Mouse (Mus musculus): ENCODE results near the gene Hdac9. TPM values are rescaled to one million over a fixed set of nuclear protein-coding genes. Genes with fewer than 3 reads are reported as not detected.
"Not testable (repeated sequence)": the region's sequence is repeated elsewhere in the genome, so short reads cannot be mapped to it uniquely, and the experiment has no call there.

Gene Hdac9
- total RNA-seq, 2 experiments from 2014 or later, result 55.4 to 55.6 TPM

DNA sequence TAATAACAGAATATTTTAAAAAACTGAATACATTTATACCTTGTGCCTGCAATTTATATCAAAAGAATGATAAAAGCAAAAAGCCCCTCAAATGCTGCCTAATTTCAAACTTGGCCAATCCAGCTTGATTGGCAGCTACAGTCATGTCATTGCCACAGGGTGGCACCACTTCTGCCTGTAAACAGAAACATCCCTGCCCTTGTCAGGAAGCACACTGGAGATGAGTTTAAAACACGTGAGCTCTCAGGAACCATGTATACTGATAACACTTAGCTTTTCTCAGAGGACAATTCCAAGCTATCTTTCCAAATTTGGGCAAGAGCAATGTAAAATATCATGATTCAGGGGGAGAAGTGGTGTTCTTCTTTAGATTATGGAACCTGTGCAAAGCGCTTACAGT lies 465.7 kb downstream of the Hdac9 start:
- peak in 1 of 2 experiments; percentile 28 for DNase-seq (ENCODE audit: low spot score in 2 of 2)
- intact Hi-C loops (cut with DNase I), result loop anchor here (5.0 kb wide), 1 partner anchor 201 kb away; no protein-coding TSS in a partner anchor

DNA sequence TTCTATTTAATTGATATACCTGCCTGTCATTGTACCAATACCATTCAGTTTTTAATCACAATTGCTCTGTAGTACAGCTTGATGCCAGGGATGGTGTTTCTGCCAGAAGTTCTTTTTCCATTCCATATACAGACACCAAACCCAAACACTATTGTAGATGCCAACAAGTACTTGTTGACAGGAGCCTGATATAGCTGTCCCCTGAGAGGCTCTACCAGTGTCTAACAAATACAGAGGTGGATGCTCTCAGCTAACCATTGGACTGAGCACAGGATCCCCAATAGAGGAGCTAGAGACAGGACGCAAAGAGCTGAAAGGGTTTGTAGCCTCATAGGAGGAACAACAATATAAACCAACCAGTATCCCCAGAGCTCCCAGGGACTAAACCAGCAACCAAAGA lies 472.2 kb downstream of the Hdac9 start:
- intact Hi-C loops (cut with DNase I), result not testable (repeated sequence)

DNA sequence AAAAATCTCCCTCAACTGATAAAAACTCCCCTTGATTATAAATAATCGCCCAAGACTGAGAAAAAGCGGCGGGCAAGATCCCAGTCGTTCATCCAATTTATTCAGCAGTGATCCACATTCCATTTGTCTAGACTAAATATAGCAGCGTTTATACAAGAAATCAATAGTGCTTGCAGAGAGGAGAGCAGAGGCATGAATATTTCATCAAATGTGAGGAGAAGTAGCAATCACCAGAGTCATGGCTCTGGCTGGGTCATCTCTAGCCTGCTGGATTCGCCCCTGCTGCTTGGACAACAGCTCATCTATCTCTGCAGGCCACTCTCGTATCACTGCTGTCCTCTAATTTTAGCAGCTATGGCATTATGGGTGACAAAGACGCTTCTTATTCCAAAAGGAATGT lies 476.0 kb downstream of the Hdac9 start:
- DNase-seq (ENCODE audit: low spot score in 2 of 2), result no peak
- intact Hi-C loops (cut with DNase I), result no loop called here

More for the DNA sequence above, 472.2 kb downstream of the Hdac9 start:
- not testable (repeated sequence) for DNase-seq (ENCODE audit: low spot score in 2 of 2)

DNA sequence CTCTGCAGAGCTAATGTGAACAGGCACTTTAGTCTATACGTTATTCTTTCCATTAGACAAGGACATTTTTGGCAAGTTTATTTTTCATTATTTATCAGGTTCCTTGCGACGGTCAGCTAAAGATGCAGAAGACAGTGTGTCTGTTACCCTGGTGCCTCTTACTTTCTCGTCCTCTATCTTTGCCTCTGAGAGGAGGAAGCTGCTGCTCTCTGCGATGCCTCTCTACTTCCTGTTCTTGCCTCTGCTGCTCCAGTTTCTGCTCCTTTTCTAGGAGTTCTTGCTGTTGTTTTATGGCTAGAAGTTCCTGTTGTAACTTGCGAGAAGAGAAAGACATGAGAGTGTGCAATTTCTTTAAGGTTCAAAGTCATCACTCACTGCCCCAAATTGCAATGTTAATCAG lies 484.0 kb downstream of the Hdac9 start:
- DNase-seq (ENCODE audit: low spot score in 2 of 2), result no peak
- intact Hi-C loops (cut with DNase I), result loop anchor here (5.0 to 10.0 kb wide), 2 partner anchors 224 to 948 kb away; no protein-coding TSS in a partner anchor

DNA sequence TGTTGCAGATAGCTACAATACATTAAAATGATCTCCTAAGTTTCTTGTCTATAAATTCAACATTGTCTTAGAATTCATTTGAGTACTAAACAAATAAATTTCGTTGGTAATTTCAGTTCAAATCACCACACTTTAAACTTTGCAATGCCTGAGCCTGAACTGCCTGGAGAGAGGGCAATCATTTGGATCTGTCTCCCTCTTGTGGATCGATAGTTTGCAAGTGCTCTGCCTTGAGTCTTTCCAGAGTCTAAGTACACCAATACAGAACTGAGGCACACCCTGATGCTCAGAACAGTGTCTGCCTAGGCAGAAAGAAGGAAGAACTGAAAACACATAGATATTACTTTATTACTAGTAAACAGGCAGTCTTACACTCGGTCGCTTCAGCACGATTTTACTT lies 484.4 kb downstream of the Hdac9 start:
- intact Hi-C loops (cut with DNase I), result loop anchor here (5.0 to 10.0 kb wide), 2 partner anchors 225 to 948 kb away; no protein-coding TSS in a partner anchor
- peak; percentile 27 to 57 for DNase-seq (ENCODE audit: low spot score in 2 of 2)

DNA sequence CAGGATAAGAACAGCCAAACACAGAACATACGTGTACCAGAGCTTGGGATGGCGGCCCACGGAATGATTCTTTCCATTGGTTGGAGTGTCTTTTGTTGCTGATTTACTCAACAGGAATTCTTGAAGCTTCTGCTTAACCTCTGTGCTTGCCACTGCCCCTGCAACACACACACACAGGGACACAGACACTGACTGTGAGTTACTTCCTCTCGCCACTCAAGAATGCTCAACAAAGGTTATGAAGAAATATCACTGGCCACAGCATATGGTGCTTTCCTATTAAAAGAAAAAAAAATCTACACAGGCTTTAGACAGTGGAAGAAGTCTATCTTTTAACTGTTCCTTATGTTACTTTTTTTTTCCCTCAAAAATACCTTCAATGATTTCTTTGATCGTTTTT lies 485.1 kb downstream of the Hdac9 start:
- intact Hi-C loops (cut with DNase I), result loop anchor here (5.0 to 10.0 kb wide), 2 partner anchors 225 to 947 kb away; no protein-coding TSS in a partner anchor
- DNase-seq (ENCODE audit: low spot score in 2 of 2), result no peak

DNA sequence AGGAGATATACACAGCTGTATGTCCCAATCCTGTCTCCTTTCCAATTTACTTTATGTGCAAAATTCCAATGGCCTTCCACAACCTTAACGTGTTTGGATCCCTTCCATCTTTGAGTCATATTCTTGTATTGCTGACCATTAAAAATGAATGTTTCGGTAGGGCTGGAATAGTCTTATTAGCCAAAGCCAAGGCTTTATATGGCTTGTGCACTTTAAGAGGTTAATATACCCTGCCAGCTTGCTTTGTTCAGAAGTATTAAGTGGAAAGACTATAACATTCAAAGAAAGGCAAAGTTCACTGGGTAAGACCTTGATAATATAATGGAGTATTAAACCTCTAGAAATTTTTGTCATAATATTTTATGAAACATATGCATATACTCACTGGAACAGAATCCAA lies 491.4 kb downstream of the Hdac9 start:
- no peak for DNase-seq (ENCODE audit: low spot score in 2 of 2)
- intact Hi-C loops (cut with DNase I), result no loop called here

DNA sequence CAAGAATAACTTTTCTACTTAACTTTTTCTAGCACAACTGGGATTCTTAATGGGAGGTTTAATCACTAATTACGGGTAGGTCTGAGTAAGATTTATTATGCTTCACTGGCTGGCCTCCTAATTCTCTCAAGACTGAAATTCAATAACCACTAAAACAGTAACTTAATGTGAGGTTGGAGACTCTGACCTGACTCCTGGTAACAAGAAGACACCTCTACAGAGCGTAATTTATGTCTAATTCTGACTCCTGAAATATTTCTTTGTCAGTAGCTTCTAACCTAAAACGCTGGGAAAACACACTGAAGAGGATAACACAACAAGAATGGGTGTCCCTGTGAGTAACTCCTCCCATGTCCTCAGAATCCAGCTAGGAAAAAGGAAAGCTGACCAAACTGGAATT lies 508.8 kb downstream of the Hdac9 start:
- no peak for DNase-seq (ENCODE audit: low spot score in 2 of 2)
- intact Hi-C loops (cut with DNase I), result no loop called here

DNA sequence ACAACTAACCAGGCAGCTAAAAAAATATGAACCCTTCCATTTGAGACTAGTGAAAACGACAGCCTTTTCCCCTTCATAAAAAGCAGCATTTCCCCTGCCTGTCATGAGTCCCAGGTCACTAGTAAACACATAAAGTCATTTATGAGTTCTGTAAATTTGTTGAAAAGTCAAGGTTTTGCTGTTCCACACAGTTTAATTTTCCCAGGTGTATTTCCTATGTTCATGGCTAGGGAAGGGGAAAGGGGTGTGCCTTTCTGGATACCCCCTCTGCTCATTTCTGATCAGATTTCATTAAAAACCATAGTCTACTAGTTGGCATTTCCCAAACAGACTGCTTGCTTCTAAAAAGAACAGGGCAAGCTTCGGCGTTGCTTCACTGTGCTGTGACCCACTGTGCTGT lies 509.8 kb downstream of the Hdac9 start:
- intact Hi-C loops (cut with DNase I), result no loop called here

DNA sequence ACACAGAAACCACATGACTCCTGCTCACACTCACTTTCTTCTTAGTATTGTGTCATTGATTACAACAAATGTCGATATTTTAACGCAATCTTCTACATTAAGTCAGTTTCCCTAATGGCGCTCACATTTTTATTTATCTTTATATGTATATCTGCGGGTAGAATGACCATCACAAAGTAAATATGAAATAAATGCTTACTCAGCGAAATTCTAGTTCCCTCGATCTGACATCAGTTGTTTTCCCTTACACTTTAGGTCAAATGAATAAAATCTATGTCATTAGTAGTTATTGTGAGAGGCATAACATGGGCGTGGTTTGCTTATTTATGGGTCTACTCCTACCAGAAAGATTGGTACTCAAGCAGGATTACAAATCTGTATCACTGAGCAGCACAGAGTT lies 514.8 kb downstream of the Hdac9 start:
- no peak for DNase-seq (ENCODE audit: low spot score in 2 of 2)
- intact Hi-C loops (cut with DNase I), result loop anchor here (5.0 kb wide), 1 partner anchor 95 kb away; no protein-coding TSS in a partner anchor

More for the DNA sequence above, 509.8 kb downstream of the Hdac9 start:
- DNase-seq (ENCODE audit: low spot score in 2 of 2), result no peak

DNA sequence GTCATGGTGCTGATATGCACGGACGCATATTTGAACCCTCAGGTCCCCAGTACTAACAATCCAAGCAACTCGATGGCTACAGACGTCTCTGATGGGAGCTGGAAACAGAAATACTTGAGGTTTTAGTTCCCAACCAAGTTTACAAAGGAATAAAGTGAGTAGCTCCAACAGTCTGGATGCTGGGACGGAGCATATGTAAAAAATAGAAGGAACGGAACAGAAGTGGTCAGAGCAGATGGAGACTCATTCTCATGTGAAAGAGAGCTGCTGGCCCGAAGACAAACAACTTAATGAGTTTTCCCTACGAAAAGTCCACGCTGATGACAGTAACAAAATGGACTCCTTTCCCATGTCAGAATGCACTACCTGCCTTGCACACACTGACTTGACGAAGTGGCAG lies 518.3 kb downstream of the Hdac9 start:
- peak in 1 of 2 experiments; percentile 42 for DNase-seq (ENCODE audit: low spot score in 2 of 2)
- intact Hi-C loops (cut with DNase I), result no loop called here

DNA sequence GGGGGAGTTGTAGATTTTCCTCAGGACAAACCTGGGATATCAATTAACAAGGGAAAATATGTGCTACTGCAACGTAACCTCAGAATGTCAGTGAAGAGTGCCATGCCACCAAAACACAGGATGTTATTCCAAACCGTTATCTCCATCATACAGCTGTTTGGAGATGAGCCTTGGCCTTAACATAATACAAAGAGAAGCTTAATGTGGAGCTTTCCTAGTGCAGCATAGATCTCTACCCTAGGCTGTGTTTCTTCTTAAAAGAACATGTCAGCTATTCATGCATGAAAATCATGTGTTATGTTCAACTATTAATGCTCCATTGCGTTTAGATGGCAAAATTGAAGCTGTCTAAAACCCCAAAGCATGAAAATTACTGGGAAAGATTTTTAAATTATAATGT lies 522.6 kb downstream of the Hdac9 start:
- DNase-seq (ENCODE audit: low spot score in 2 of 2), result no peak
- intact Hi-C loops (cut with DNase I), result no loop called here

DNA sequence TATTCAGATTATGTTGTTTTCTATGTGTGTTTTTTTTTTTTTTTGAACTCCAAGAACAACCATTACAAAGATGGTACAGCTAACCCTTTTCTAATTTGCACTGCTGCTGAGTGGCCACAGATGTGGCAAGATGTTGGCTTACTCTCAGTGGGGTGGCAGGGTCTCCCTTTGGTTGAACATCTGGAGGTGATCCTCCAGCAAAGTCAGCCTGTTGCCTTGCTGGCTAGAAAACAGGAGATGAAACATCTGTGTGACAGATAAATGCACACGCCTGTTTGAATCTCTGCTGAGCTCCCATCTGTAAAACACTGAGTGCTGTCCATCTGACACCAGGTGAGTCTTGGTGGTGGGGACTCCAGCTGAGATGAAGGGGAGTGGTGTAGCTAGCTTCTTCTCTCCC lies 537.2 kb downstream of the Hdac9 start:
- DNase-seq (ENCODE audit: low spot score in 2 of 2), result no peak
- intact Hi-C loops (cut with DNase I), result no loop called here

DNA sequence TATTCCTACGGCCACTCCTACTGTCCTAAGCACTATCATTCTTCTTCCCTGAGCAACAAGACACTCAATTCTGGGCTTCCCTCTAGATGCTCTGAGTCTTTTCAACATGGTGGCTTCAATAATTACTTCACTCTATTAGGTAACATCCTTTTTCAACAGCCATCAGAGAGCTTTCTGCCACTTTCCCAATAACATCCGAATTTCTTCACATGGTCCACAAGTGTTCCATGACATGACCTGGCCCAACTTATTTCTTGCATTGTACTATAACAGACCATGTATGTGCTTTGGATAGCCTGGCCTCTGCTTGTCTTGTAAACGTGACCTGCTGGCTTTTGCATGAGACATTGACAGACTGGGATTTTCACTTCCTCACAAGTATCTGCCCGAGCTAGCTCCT lies 538.3 kb downstream of the Hdac9 start:
- no peak for DNase-seq (ENCODE audit: low spot score in 2 of 2)
- intact Hi-C loops (cut with DNase I), result no loop called here

DNA sequence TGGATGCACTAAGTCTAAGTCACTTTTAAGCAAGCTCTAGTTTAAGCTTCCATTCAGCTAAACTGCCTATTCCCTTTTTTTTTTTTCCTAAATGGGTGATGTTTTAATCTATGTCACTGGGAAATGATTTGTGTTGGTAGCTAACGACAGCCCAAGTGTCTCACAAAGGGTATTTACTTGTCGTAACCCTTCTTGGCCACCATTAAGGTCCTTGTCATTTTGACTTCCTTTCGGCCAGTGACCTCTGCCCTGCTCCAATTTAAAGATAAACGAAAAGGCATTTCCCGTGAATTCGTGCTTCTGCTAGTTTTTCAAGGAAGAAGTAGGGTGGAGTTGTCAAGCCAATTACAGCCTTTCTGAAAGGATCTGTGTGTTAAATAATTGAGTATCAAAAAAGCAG lies 565.0 kb downstream of the Hdac9 start:
- no peak for DNase-seq (ENCODE audit: low spot score in 2 of 2)
- intact Hi-C loops (cut with DNase I), result no loop called here

DNA sequence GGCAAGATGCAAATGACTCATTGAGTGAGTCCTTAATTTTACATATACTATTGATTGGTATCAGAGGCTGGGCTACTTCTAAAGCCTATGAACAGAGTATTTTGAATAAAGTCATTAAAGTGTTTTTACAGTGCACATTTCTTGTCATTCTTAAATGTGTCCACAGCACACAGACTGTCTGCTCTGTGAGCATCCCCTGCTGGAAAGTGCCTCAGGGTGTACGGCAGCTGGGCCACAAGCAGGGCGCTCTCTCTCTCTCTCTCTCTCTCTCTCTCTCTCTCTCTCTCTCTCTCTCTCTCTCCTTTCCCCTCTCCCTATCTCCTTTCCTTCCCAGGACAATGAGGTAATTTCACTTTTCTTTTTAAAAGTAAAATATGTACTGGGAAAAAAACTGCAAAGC lies 569.4 kb downstream of the Hdac9 start:
- intact Hi-C loops (cut with DNase I), result no loop called here
- no peak for DNase-seq (ENCODE audit: low spot score in 2 of 2)

DNA sequence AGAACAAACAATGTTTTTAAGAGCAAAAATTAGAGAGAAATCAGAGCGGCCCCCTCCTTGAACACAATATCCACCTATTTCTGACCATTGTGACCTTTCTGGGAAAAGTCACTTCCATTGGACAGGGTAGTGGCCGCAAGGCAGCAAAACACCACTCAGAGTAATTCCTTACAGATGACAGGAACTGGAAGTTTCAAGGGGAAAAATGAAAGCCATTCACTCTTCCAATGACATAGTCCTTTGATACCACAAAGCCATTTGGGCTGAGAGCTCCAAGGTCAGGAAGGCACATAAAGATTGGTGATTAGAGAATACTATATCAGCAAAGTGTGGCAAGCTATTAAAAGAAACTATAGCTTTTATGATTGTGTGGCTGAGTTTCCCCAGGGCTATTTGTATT lies 574.1 kb downstream of the Hdac9 start:
- no peak for DNase-seq (ENCODE audit: low spot score in 2 of 2)
- intact Hi-C loops (cut with DNase I), result no loop called here

DNA sequence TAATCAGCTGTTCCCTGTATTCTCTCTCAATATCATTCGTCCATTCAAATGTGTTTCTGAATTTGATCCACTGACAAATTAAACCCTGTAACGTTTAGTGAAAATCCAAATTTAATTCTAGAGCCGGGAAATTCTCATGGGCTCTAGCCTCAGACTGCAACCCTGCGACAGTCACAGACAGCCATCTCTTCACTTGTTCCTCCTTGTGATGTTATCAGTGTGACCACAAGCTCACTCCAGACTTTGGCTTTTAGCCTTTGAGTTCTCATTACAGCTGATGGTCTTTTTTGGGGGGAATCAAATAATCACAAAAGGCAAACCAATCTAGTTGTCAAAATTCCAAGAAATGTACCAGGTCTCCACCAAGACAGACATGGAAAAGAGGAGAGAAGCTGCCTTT lies 578.0 kb downstream of the Hdac9 start:
- no peak for DNase-seq (ENCODE audit: low spot score in 2 of 2)
- intact Hi-C loops (cut with DNase I), result no loop called here

DNA sequence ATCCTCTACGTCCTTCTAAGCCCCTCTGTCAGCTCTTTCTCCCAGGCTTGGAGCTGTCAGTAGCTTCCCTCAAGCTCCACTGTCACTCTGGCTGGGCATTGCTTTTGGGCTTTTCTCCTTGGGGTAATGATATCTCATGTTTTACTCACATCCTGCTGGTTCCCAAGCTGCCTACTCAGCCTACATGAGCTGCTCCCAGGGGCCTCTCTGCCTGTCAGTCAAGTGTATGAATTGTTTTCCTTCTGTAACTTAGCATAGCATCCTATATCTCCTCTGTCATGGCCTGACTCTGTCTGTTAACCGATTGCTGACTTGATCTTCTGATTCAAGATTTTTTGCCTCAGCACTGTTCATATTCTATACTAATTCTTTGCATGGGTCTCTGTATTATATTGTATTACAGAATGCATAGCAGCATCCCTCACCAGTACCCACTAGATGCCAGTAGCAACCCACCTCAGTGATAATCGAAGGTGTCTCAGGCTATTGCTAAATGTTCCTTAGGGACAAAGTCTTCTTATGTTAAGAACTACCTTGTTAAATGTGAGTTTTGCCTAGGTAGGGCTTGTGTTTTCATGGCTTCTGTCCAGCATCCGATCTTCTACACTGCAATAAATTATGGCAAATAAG lies 582.3 kb downstream of the Hdac9 start:
- intact Hi-C loops (cut with DNase I), result loop anchor here (2.0 kb wide), 1 partner anchor 324 kb away; no protein-coding TSS in a partner anchor

DNA sequence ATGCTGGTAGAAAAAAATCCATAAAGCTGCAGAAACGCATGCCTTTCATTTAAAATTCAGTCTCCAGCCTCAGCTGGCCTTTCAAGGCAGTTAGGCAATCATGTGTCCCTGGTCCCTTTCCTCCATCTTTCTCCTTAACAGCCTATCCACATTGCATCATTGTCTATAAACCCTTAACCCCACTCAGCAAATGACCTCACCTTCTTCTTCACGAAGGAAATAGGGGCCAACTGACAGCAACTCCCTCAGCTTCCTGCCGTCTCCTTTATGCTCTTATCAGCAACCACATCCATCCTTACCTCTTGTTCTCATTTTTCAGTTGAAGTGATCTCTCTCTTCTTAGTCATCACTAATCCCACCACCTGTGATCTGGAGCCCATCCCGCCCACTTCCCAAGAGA lies 584.0 kb downstream of the Hdac9 start:
- no peak for DNase-seq (ENCODE audit: low spot score in 2 of 2)
- intact Hi-C loops (cut with DNase I), result no loop called here

More for the DNA sequence above, 582.3 kb downstream of the Hdac9 start:
- DNase-seq (ENCODE audit: low spot score in 2 of 2), result peak in 1 of 2 experiments; percentile 14

DNA sequence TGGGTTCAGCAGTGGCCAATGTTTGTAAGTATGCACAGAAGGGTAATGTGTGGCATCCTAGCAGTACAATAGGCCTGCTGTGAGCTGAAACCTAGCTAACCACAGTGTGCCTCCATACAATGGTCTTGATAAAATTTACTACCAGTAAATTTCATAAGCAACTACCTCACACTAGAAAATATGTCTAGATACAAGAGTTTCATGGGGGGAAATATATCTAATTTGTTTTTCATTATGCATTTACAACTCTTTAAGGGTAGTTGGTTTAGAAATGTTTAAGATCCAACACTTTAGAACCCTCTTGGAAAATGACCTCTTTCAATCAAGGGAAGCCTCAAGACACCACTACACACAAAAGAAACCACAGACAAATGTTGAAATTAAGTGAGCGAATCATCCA lies 589.8 kb downstream of the Hdac9 start:
- intact Hi-C loops (cut with DNase I), result no loop called here
- no peak for DNase-seq (ENCODE audit: low spot score in 2 of 2)
